Mouse (Mus musculus): Measurements from ENCODE around the gene Gaa. TPM values are rescaled to one million over a fixed set of nuclear protein-coding genes. Genes with fewer than 3 reads are reported as not detected.
"Not testable (repeated sequence)": the region's sequence is repeated elsewhere in the genome, so short reads cannot be mapped to it uniquely, and the experiment has no call there.

The Gaa gene
- polyA plus RNA-seq, 1 experiment = 33.2 TPM

DNA sequence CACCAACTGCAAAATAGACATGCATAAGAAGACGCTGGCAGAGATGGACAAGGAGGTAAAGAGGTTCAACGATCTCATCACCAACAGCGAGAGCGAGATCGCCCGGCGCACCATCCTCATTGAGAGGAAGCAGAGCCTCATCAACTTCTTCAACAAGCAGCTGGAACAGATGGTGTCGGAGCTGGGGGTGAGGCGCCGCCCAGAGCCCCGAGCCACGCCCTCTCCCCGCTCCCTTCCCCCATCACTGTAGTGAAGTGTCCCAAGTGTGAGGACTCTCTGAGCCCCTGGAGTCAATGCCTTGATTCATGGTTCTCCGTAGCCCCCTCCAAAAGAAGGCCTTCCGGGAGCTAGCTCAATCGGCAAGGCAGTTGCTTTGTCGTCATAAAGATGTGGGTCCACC, 16.7 kb upstream of the Gaa start:
- DNase-seq (ENCODE audit: low read depth, low spot score) = no peak
- 44% methylated on average over 17 of the region's 17 CpGs for WGBS

DNA sequence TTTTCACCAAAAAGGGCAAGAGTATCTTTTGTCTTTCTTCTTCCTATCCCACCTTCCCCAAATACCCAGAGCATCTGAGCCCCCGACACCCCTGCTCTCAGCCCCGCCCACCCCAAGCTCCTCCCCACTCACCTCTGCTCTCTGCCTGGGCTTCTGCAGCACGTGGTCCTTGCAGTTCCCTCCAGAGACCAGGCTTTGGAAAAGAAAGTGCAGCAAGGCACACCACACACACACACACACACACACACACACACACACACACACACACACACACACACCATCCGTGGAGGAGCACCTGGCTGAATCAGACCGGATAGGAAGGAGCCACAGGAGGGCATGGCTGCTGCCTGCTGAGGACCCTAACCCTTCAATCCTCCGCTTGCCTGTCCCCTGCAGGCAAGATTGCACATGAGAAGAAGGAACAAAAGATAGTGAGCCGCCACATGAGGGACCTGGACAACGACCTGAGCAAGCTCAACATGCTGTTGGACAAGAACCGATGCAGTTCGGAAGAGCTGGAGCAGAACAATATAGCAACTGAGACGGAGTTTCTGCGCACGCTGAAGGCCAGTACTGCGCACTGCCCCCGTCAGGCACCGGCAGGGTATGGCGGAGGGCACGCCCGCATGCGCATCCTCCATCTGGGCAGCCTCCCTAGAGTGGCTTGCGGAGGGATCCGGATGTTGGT, 14.7 kb upstream of the Gaa start:
- no peak for DNase-seq (ENCODE audit: low read depth, low spot score)
- 6% methylated on average over 22 of the region's 22 CpGs for WGBS

DNA sequence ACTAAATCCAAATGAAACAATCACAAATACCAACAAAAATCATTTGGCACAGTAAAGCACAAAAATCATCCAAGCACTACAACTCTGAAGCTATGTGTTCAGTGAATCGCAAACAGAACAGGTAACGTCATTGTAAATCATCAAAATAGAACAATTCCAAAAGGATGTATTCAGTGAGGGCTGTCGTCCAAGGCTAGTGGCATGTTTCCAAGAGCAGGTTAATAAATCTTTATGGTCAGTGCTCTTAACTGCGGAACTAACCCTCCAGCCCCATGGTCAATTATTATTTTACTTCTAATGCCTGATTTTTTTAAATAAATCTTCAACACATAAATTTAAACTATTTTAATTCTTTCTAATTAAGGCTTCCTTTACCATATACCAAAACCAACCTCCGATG, 11.1 kb upstream of the Gaa start:
- 28% methylated on average over 5 of the region's 5 CpGs for WGBS
- not testable (repeated sequence) for DNase-seq (ENCODE audit: low read depth, low spot score)

DNA sequence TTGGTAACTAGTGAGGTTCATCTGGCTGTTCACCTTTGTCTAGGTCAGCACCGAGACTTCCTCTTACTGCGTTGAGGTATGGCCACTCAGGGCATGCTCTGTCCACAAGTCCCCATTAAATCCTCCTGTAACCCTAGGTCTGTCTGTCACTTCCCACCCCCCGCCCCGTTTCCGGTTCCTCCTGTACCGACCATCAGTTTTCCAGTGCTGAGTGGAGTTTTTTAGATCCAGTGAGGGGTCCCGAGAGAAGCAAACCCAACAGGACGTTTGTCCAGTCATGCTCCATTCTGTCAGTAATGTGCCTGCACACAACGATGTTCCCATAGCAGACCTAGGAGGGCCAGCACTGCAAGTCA, 9.5 kb upstream of the Gaa start:
- no peak for DNase-seq (ENCODE audit: low read depth, low spot score)
- WGBS = 54% methylated on average over 9 of the region's 9 CpGs

DNA sequence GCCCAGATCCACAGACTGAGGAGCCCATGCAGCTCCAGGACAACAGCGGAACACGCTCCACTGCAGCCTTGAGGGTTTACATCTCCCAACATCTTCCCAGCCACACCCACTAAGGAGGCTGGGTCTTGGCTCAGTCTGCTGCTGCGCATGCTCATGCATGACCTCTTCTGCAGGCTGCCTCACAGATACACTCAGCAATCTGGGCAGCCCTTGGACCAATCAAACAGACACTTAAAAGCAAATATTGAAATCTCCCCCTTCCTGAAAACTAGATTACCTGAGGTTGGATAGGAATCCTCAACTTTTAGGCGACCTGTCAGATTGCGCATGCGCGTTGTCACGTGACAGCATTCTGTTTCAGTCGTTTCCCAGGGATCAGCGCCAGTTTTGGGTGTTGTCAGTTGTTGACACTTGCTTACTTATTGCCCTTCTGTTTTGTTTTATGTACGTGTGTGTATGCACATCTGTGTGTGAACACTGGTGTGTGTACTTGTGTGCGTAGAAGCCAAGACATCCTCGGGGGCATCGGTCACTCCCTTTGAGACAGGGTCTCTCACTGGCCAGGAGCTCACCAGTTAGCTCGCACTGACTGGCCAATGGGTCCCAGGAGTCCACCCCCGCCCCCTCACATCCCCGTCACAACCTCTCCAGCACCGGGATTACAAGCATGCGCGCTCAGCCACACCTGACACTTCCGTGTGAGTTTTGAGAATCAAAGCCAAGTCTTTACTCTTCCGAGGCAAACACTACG, 8.9 kb upstream of the Gaa start:
- peak; percentile 43 for DNase-seq (ENCODE audit: low read depth, low spot score)
- 37% methylated on average over 23 of the region's 23 CpGs for WGBS

DNA sequence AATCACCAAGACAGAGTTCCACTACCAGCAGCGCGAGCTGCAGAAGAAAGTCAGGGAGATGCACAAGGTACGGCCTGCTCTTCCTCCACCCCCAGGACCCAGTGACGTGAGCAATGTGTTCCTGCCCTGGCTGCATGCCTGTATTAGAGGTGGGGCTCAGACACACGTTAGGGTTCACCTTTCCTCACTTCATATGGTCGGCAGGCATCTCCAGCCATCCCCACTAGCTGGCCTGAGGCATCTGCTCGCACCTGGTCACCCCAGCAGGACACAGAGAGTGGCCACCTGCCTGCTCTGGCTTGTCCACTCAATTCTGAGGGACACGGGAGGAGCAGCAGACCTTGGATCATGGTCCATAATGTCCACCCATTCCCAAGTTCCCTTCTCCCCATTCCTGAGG, 7.7 kb upstream of the Gaa start:
- WGBS = 79% methylated on average over 8 of the region's 8 CpGs
- DNase-seq (ENCODE audit: low read depth, low spot score) = no peak

DNA sequence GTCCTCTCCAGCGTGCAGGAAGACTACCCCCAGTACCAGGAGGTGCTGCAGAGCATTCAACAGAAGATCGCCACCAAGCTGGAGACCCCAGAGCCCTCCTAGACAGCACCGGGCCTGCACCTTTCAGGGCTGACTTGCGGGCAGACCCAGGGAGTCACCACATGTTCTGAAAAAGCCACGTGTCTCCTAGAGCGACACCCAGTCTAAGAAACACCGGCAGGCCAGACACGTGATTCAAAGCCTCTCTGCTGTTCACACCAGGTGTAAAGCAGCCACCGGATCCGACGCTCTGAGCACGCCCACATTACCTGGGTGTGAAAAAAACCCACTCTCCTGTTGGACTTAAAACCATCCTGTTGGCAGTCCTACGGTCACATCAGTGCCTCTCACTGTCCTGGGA, 3.3 kb upstream of the Gaa start:
- DNase-seq (ENCODE audit: low read depth, low spot score) = no peak
- 79% methylated on average over 13 of the region's 13 CpGs for WGBS

DNA sequence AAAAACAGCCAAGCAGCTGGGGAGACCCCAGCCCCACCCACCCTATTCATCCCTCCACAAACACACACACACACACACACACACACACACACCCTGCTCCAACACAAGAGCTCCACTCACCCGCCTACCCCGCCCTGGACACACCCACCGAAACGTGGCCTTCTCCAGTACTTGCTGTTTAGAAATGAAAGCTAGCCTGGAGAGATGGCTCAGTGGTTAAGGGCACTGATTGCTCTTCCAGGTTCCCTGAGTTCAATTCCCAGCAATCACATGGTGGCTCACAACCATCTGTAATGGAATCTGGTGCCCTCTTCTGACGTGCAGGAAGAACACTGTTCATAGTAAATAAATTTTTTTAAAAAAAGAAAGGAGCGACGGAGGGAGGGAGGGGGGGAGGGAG, 1.9 kb upstream of the Gaa start:
- no peak for DNase-seq (ENCODE audit: low read depth, low spot score)
- WGBS = 58% methylated on average over 7 of the region's 7 CpGs

DNA sequence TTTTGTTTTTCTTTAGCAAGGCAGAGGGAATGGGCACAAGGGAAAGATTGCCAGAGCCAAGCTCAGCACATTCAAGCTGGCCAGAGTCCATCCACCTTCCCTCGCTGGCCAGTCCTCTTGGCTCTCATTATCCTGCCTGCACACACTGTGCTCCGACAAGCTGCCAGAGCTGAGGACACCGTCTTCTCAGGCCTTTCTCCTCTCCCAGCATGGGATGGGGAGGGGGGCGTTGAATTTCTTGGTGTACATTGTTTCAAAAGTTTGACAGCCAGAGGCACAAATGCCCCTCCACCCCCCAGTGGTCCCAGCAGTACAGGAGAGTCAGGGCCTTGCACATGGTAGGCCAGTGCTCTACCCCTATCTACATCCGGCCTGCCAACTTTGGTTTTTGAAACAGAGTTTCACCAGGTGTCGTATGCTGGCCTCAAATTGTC, 429 bp upstream of the Gaa start:
- 44% methylated on average over 6 of the region's 6 CpGs for WGBS
- no peak for DNase-seq (ENCODE audit: low read depth, low spot score)

DNA sequence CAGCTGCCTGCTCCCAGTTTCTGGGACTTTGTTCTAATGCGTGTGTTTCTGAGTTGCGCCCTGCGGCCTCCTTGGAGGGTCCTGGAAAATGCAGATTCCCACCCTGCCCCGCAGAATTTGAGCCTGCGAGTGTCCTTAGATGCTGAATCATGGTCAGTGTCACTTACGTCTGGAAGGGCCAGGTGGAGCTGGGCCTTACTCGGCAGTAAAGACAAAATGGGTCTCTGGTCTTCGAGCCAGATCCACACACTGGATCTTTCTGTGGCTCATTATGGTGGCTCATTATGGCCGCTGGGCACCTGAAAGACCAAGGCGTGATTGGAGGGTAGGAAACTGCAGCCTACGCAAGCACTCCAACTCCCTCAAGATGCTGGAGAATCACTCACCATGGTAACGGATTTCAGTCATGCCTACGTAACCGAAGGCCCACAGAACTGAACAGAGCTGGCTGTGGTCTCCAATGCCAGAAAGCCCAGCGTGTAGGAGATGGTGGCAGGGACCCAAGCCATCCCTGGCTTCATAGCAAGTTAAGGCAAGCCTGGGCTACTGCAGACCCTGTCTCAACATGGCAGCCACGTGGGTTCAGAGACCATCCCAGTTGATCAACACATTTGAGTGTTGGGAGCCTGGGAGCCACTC, 989 bp downstream of the Gaa start:
- no peak for DNase-seq (ENCODE audit: low read depth, low spot score)
- 83% methylated on average over 16 of the region's 16 CpGs for WGBS

DNA sequence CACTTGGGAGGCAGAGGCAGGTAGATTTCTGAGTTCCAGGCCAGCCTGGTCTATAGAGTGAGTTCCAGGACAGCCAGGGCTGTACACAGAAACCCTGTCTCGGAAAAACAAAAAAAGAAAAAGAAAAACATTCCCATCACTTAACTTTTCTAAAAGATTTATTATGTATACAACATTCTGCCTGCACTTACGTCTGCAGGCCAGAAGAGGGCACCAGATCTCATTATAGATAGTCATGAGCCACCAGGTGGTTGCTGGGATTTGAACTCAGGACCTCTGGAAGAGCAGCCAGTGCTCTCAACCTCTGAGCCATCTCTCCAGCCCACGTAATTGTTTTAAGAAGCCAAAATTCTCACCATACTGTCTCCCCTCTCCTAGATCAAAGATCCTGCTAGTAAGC, 4.8 kb downstream of the Gaa start:
- 74% methylated on average over 3 of the region's 3 CpGs for WGBS
- not testable (repeated sequence) for DNase-seq (ENCODE audit: low read depth, low spot score)

DNA sequence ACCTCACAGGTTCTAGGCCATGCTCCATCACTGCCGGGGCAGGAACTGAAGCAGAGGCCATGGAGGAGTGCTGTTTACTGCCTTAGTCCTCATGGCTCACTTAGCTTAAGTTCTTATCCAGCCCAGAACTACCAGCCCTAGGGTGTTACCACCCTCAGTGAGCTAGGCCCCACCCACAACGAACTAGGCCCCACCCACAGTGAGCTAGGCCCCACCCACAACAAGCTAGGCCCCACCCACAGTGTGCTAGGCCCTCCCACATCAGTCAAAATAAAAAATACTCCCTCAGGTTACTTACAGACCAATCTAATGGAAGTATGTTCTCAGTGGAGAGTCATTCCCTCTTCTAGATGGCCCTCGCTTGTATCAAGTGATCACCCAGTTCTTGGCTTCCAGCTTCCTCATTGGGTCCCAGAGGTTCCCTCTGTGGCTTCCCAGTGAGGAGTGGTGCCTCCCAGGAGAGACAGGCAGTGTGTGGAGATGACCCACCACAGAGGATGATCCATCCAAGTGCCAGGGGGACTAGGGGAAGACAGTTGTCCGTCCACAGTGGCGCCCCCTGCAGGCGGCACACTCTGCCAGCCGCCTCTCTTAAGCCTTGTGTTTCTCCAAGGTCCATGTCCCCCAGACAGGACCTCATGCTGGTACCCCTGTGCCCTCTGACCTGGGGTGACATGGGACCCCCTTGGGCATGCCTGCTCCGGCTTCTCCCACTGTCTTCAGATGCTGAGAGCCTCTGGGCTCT, 5.7 kb downstream of the Gaa start:
- DNase-seq (ENCODE audit: low read depth, low spot score) = no peak
- WGBS = 87% methylated on average over 8 of the region's 8 CpGs

DNA sequence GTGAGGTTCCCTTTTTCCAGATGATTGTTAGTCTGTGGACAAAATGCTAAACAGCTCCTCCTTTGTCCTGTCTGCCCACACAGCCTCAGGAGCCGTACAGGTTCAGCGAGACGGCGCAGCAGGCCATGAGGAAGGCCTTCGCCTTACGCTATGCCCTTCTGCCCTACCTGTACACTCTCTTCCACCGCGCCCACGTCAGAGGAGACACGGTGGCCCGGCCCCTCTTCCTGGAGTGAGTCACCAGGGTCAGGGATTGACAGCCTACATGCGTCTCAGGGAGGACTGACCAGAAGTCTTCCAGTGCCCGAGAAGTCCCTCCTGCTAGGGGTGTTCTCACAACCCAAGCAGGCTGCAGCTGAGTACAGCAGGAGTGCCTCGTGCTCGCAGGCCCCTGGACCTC, 13.3 kb downstream of the Gaa start:
- DNase-seq (ENCODE audit: low read depth, low spot score) = peak; percentile 40
- WGBS = 47% methylated on average over 15 of the region's 15 CpGs

DNA sequence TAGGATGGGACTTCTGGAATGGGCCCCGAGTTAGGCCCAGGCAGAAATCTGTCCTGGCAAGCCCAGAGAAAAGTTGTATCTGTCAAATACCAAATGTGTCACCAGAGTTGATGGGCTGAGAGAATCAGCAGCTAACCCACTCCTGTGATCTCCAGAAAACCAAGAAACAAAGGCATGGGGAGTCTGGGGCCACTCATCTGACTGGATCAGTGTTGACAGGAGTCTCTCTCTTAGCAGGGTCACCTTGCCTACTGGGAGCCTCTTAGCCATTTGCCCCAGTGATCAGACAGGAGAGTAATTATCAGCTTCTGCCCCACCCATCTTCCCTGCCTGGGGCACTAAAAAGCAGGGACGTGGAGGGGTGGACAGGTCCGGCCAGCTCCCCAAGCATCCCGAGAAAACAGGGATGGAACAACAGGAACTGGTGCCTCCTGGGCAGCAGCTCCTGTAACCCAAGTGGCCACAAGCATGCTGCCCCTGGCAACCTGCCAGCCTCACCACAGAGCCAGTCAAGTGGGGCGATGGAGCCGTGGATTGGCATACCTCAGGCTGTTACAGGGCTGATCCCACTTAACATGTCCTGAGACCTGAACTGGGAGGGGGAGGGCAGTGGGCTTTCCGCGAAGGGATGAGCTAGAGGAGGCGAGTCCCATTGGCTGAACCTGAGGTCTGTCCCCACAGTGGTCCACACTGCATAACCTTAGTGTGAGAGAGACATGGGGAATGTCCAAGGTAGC, 18.3 kb downstream of the Gaa start:
- 53% methylated on average over 9 of the region's 9 CpGs for WGBS
- DNase-seq (ENCODE audit: low read depth, low spot score) = no peak

DNA sequence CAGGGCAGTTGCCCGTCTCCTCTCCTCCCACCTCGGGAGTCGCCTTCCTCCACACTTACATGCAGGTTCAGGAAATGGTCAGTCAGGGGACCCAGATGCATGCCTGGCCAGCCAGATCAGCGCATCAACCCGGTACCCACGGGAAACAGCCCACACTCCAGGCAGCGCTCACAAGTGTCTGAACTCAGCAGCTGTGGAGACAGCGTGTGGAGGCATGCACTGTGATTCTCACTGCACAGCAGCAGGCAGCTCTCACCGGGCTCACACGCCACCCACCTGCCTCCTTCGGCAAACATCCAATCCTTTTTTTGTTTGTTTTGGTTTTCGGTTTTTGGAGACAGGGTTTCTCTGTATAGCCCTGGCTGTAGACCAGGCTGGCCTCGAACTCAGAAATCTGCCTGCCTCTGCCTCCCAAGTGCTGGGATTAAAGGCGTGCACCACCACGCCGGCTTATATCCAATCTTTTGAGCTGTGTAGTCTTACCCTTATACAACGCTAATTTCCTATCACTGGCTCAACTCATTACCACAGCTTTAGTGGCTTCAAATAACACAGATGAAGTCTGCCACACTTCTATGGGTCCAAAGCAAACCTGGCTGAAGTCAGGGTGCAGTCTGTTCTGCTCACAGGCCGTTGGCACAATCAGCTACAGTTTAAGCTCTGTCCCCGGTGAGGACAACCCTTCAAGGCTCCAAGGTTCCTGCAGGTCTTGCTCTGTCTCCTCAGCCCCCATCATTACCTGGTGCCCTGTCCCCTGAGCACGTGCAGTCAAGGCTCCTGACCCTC, 19.7 kb downstream of the Gaa start:
- no peak for DNase-seq (ENCODE audit: low read depth, low spot score)
- WGBS = 74% methylated on average over 20 of the region's 20 CpGs

DNA sequence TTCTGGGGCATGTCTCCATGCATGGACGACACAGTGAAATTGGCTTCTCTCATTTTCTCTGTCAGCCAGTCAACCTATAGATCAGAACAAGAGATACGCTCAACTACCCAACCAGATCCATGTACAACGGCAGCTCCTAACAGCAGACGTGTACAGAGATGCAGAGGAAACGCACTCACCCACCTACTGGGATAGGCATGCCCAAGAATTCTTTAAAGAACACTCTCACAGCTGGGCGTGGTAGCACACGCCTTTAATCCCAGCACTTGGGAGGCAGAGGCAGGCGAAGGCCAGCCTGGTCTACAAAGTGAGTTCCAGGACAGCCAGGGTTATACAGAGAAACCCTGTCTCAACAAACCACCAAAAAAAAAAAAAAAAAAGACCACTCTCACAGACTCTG, 25.2 kb downstream of the Gaa start:
- DNase-seq (ENCODE audit: low read depth, low spot score) = not testable (repeated sequence)
- WGBS = 97% methylated on average over 8 of the region's 8 CpGs

DNA sequence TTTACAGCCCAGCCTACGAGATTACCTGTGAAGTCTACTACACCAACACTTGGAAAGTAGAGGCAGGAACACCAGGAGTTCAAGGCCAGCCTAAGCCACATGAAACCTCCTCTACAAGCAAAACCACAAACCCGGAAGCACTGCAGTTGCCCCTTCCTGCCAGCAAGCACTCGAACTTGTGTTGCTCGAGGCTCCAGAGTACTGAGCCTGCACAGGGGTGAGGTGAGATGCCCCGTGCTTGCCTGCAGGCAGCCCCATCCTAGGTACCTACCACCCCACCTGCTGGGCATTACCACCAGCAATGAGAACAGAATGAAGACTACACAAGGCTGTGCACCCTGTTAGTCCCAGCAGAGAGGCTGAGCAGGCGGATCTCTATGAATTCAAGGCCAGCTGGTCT, 30.3 kb downstream of the Gaa start:
- no peak for DNase-seq (ENCODE audit: low read depth, low spot score)

DNA sequence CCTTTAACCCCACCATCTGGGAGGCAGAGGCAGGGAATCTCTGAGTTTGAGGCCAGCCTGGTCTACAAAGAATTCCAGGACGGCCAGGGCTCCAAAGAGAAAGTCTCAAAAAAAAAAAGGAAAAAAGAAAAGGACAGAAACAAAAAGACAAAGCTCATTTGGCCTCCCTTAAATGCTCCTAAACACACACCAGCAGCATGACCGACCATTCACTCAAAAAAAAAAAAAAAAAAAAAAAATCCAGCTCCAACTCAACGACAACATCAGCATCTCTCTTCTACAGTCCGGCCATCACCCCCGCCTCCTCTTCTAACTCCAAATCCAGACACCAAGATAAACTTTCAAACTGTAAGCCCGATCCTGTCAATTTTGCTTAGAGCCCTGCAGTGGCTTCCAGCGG, 31.2 kb downstream of the Gaa start:
- WGBS = 3% methylated on average over 7 of the region's 7 CpGs
- DNase-seq (ENCODE audit: low read depth, low spot score) = no peak

More for the DNA sequence above, 30.3 kb downstream of the Gaa start:
- 64% methylated on average over 6 of the region's 6 CpGs for WGBS
